Mouse (Mus musculus) thymus, adult 2 months (tissue): ENCODE data around the gene Pcnx2. TPM values are rescaled to one million over a fixed set of nuclear protein-coding genes. Genes with fewer than 3 reads are reported as not detected.

Experiments
- DNase-seq: peaks from one replicate; pipeline ENCODE4 v3.0.0; 2021
- H3K27ac ChIP-seq: fragments of 200-500 bp; 2 replicates; pipeline ENCODE4 v1.5.1; 2012; ENCODE audit warnings: low read length, control low read depth; ENCODE audit not compliant: control insufficient read depth, insufficient read depth
- H3K27me3 ChIP-seq: fragments of 200-500 bp; 2 replicates; pipeline ENCODE4 v1.6.1; 2012; ENCODE audit warnings: mild to moderate bottlenecking, low read length, moderate library complexity, mixed read lengths; ENCODE audit not compliant: control insufficient read depth, insufficient read depth
- H3K36me3 ChIP-seq: fragments of 200-500 bp; 2 replicates; pipeline ENCODE4 v1.6.1; 2012; ENCODE audit warnings: mild to moderate bottlenecking, low read length, moderate library complexity; ENCODE audit not compliant: control insufficient read depth, insufficient read depth
- H3K4me1 ChIP-seq: fragments of 200-500 bp; replicated peaks from 2 replicates; pipeline ENCODE4 v1.6.1; 2012; ENCODE audit warnings: low read length; ENCODE audit not compliant: control insufficient read depth, insufficient read depth
- H3K4me3 ChIP-seq: fragments of 200-500 bp; 2 replicates; pipeline ENCODE4 v1.5.1; 2012; ENCODE audit warnings: mild to moderate bottlenecking, low read length, control low read depth, moderate library complexity; ENCODE audit not compliant: control insufficient read depth, insufficient read depth
- CTCF ChIP-seq: fragments of 200-500 bp; IDR thresholded peaks from 2 replicates; pipeline ENCODE4 v1.5.1; 2012; ENCODE audit warnings: mild to moderate bottlenecking, control low read depth, low read length, moderate library complexity, borderline replicate concordance; ENCODE audit not compliant: control insufficient read depth, poor library complexity, insufficient read depth; ENCODE audit errors: extremely low read depth
- POLR2A ChIP-seq: fragments of 200-500 bp; IDR thresholded peaks from 2 replicates; pipeline ENCODE4 v1.6.1; 2012; ENCODE audit warnings: mild to moderate bottlenecking, low read length, control low read depth, moderate library complexity; ENCODE audit not compliant: control insufficient read depth, poor library complexity, insufficient read depth; ENCODE audit errors: extremely low read depth
- WGBS: fragments of 180-500 bp; shearing (Covaris S2); methylation state at CpG from one replicate; pipeline ENCODE4 v1.1.7; 2018; 5-methylcytosine and 5-hydroxymethylcytosine counted together
- polyA plus RNA-seq: library from polyadenylated mRNA; depleted of rRNA; stranded (reverse); fragments of >200 nt; gene quantifications from 2 replicates; pipeline ENCODE4 v1.2.3, GENCODE M21; 2012

The Pcnx2 gene
- polyA plus RNA-seq, 1 experiment, result 0.34 TPM

GRCm38 (mm10) chr8:125866125-125866524, 32.0 kb downstream of the Pcnx2 start:
- TF ChIP-seq CTCF (no peak), POLR2A (no peak)
- H3K27me3 ChIP-seq, result no peaks in the 10 kb centered on the region
- no peaks in the 10 kb centered on the region for H3K36me3 ChIP-seq
- 77% methylated on average over 12 of the region's 12 CpGs for WGBS
- no peak overlapping the region for H3K4me3 ChIP-seq
- peaks cover 5% of the 10 kb centered on the region for H3K4me1 ChIP-seq
- no peak overlapping the region for H3K27ac ChIP-seq
- DNase-seq, result no peak

GRCm38 (mm10) chr8:125857251-125857650, 40.9 kb downstream of the Pcnx2 start:
- Histone ChIP-seq H3K27ac (no peak overlapping the region), H3K27me3 (no peaks in the 10 kb centered on the region), H3K4me3 (no peak overlapping the region), H3K36me3 (no peaks in the 10 kb centered on the region), H3K4me1 (peaks cover 2% of the 10 kb centered on the region; the same call in 1 of the 2 replicates)
- TF ChIP-seq POLR2A (no peak), CTCF (no peak)
- WGBS, result 78% methylated on average over 6 of the region's 6 CpGs
- DNase-seq, result no peak

- 81% methylated on average over 4 of the region's 4 CpGs for WGBS
- no peaks in the 10 kb centered on the region for H3K27me3 ChIP-seq
- no peaks in the 10 kb centered on the region for H3K4me1 ChIP-seq
- H3K27ac ChIP-seq, result no peak overlapping the region
- H3K36me3 ChIP-seq, result no peaks in the 10 kb centered on the region
- no peak overlapping the region for H3K4me3 ChIP-seq
- TF ChIP-seq POLR2A, result no peak
- no peak for TF ChIP-seq CTCF
- no peak for DNase-seq
Measured at GRCm38 (mm10) chr8:125856160-125856559, 42.0 kb downstream of the Pcnx2 start.

GRCm38 (mm10) chr8:125854379-125854778, 43.7 kb downstream of the Pcnx2 start:
- WGBS, result 85% methylated on average over 7 of the region's 7 CpGs
- Histone ChIP-seq H3K4me3 (no peak overlapping the region), H3K36me3 (no peaks in the 10 kb centered on the region), H3K27me3 (no peaks in the 10 kb centered on the region), H3K4me1 (no peaks in the 10 kb centered on the region), H3K27ac (no peak overlapping the region)
- TF ChIP-seq POLR2A, result no peak
- no peak for DNase-seq

GRCm38 (mm10) chr8:125853300-125853699, 44.8 kb downstream of the Pcnx2 start:
- no peak for DNase-seq
- Histone ChIP-seq H3K27me3 (no peaks in the 10 kb centered on the region), H3K36me3 (no peaks in the 10 kb centered on the region), H3K27ac (no peak overlapping the region), H3K4me1 (no peaks in the 10 kb centered on the region), H3K4me3 (no peak overlapping the region)
- 45% methylated on average over 5 of the region's 5 CpGs for WGBS
- TF ChIP-seq POLR2A (no peak), CTCF (no peak)

- Histone ChIP-seq H3K27me3 (no peaks in the 10 kb centered on the region), H3K4me3 (no peak overlapping the region), H3K36me3 (no peaks in the 10 kb centered on the region), H3K4me1 (no peaks in the 10 kb centered on the region), H3K27ac (no peak overlapping the region)
- DNase-seq, result no peak
- TF ChIP-seq POLR2A, result no peak
- no peak for TF ChIP-seq CTCF
- WGBS, result 73% methylated on average over 4 of the region's 4 CpGs
Measured at GRCm38 (mm10) chr8:125849181-125849580, 48.9 kb downstream of the Pcnx2 start.

- TF ChIP-seq CTCF (no peak), POLR2A (no peak)
- DNase-seq, result no peak
- whole genome bisulfite sequencing, result 77% methylated on average over 12 of the region's 12 CpGs
Measured at GRCm38 (mm10) chr8:125847842-125848241, 50.3 kb downstream of the Pcnx2 start.

More at GRCm38 (mm10) chr8:125847842-125848241, 50.3 kb downstream of the Pcnx2 start:
- Histone ChIP-seq H3K36me3 (no peaks in the 10 kb centered on the region), H3K4me3 (no peak overlapping the region), H3K4me1 (no peaks in the 10 kb centered on the region), H3K27ac (no peak overlapping the region), H3K27me3 (no peaks in the 10 kb centered on the region)
